Mouse (Mus musculus): ENCODE measurements around the gene Nos2. TPM values are rescaled to one million over a fixed set of nuclear protein-coding genes. Genes with fewer than 3 reads are reported as not detected.

Gene Nos2
- 1.0 and 1.1 TPM in 2 replicates for polyA plus RNA-seq (2012; rRNA removed)

DNA sequence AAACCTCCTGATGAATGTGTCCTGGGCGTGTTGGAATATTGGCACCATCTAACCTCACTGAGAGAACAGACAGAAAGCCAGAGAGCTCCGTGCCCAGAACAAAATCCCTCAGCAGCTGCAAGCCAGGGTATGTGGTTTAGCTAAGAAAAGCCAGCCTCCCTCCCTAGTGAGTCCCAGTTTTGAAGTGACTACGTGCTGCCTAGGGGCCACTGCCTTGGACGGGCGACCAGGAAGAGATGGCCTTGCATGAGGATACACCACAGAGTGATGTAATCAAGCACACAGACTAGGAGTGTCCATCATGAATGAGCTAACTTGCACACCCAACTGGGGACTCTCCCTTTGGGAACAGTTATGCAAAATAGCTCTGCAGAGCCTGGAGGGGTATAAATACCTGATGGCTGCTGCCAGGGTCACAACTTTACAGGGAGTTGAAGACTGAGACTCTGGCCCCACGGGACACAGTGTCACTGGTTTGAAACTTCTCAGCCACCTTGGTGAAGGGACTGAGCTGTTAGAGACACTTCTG lies at the start of gene Nos2:
Gene Nos2, plus strand, starts transcription at position 377 of the 529 bp plus-strand sequence.
- no peak for DNase-seq (ENCODE audit: extremely low spot score in 1 of 2, low spot score in 1 of 2)

DNA sequence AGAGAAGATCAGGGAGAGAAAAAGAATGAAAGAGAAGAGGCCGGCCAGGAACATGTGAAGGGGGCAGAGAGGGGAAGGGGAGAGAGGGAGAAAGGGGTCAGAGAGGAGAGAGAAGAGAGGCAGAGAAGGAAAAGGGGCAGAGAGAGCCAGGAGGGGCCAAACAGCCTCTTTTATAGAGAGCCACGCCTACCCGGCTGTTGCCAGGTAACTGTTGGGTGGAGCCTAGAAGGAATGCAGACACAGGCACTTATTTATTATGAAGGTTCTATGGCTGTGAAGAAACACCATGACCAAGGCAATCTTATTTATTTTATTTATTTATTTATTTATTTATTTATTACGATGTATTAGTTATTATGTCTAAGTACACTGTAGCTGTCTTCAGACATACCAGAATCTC lies 49.7 kb upstream of the Nos2 start:
- DNase-seq (ENCODE audit: extremely low spot score in 1 of 2, low spot score in 1 of 2): no peak

DNA sequence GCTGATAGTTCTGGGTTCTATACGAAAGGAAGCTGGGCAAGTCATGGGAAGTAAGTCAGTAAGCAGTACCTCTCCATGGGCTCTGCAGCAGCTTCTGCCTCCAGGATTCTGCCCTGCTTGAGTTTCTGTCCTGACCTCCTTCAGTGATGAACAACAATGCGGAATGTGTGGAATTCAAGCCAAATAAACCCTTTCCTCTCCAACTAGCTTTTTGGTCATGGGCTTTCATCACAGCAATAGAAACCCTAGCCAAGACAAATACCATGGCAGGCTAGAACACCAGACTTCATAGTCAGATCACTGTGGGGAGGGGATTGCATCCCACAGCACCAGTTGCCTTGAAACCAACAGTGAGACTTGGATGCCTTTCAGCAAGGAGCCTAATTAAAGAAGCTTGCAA lies 47.8 kb upstream of the Nos2 start:
- DNase-seq (ENCODE audit: extremely low spot score in 1 of 2, low spot score in 1 of 2): no peak

DNA sequence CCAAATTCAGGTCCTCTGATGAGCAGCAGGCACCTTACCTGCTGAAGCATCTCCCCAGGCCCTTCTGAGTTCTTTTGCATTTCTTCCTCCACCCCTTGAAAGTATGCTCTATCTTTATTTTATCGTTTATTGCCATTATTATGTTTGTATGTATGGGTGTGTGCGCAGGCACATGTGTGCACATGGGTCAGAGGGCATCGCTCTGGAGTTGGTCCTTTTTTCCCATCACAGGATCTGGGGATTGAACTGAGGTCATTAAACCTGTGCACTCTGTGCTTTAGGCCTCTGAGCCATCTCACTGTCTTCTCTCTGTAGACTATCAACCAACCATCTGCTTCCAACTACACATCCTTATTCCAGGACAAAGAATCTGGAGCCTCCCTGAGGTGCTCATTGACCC lies 40.9 kb upstream of the Nos2 start:
- no peak for DNase-seq (ENCODE audit: extremely low spot score in 1 of 2, low spot score in 1 of 2)

DNA sequence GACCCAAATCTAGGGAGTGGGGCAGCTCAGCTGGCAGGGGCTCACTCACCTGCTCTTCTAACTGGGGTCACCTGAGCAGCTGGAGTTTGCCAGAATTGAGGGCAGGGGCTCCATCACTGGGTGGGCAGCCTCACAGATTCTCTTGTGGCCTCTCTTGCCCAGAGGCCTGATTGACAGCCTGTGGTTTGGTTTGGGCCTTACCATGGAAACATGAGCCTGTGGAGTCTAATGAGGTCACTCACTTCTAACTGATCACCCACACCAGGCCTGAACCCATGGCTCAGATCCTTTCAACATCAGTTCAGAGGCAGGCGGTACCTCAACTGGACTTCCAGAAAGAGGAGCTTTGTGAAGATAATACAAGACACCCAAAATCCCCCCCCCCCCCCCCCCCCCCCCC lies 33.9 kb upstream of the Nos2 start:
- DNase-seq (ENCODE audit: extremely low spot score in 1 of 2, low spot score in 1 of 2): no peak

DNA sequence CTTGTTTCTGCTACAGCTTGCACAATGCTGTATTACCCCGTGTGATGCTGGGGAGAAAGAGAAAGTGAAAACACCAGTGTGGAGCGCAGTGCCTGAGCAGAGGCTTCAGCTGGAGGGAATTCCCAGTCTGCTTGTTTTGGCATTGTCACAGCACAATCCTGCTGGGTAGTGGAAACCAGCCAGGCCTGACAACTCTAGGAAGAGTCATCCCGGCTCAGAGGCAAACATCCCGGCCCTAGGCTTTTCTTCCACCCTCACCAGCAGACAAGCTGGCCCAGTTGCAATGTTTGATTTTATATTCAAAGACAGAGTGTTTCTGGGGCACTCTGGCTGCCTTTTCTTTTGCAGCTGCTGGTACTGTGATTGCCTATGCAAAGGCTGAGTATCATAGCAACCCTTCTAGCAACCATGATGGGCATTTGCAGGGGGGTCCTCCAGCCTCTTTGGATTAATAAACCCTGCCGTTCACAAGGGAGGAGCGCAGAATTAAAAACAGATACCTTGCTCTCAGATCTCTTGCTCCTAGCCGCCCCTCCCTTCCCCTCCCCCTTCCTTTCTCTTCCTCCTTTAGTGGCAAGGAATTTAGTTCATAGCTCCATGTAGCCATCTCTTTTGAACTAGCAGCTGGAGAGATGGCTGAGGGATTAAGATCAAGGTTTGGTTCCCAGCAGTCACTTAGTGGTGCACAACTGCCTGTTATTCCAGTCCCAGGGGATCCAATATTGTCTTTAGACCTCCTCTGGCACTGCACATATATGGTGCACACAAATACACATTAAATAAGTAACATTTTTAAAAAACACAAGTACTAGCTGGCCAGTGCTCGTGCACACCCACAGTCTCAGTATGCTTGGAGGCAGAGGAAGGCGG lies 33.2 kb upstream of the Nos2 start:
- DNase-seq (ENCODE audit: extremely low spot score in 1 of 2, low spot score in 1 of 2): peak; percentile 78 to 89

DNA sequence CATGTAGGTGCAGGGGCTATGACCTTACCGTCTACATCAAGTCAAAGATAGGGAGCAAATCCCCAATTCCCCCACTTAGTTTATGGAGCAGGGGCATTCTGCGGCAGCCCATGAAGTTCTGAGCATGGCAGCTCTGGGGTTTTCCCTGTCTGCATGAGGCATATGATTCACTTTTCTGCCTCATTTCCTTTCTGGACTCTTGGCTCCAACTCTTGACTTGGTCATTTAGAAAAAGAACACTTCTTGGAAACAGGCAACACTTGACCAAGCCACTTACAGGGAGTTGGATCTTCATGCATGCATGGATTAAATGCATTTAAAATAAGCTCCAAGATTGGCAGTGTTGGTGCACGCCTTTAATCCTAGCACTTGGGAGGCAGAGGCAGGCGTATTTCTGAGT lies 31.4 kb upstream of the Nos2 start:
- no peak for DNase-seq (ENCODE audit: extremely low spot score in 1 of 2, low spot score in 1 of 2)

DNA sequence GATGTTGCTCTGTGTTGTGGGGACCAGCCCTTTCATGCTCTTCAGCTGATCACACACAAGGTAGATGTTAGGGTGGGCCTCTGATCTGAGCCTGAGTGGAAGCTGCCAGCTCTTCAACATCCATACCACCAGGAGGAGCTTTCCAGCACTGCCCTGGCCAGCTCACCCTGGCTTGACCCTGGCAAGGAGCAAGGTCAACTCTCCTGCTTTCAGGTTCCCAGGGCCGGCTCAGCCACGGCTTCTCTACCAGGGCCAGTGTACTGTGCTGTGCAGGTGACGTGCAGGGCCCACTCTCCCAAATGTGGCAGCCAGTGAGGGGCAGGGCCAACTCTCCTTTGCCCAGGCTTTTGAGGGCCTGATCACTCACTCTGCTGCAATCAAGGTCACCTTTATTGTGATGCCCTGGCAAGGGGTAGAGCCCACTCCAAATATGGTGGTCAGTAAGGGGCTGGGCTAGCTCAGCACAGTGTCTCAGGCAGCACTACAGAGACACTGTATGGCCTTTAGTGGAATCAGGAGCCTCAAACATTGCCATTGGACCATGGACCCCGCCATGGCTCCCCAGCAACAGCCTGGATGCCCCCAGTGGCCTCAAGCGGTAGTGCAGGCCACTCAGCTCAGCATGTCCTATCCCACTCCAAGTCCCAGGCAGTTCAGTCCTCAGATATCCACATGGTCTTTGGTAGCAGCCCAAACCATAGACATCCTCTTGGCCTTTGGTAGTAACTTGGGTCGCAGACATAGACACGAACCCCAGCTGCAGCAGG lies 24.0 kb upstream of the Nos2 start:
- no peak for DNase-seq (ENCODE audit: extremely low spot score in 1 of 2, low spot score in 1 of 2)

DNA sequence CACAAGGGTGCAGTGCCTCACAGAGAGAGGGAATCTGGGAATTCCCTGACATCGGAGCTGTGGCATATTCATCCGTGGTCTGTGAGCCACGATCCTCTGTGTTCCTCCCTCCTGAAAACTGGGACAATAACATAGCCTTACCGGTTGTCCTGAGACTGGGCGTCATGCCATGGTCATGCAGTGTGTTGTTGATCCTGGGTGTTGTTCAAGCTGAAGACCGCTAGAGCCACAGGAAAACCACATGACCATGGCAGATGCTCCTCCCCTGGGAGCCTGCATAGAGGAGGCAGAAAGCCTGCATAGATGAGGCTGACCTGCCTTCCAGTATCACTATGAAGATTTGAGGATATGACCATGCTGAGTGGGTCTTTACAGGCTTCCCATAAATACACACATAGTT lies 5.1 kb upstream of the Nos2 start:
- no peak for DNase-seq (ENCODE audit: extremely low spot score in 1 of 2, low spot score in 1 of 2)

DNA sequence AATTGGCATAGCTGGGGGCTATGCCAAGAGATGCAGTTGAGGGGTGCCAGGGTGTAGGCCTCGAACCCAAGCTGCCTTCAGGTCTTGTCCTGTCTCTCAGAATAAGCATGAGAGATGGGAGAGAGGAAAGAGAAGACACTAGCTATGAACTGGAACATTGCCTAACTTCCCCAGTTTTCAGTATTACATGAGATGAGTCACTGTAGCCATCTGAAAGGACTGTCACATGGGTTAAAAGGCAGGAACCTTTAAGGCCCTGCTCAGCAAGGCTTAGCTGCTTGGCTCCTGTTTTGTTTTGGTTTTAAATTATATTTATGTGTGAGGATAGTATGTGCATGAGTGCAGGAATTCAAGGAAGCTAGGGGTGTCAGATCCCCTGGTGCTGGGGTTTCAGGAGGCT lies 4.2 kb upstream of the Nos2 start:
- DNase-seq (ENCODE audit: extremely low spot score in 1 of 2, low spot score in 1 of 2): no peak

DNA sequence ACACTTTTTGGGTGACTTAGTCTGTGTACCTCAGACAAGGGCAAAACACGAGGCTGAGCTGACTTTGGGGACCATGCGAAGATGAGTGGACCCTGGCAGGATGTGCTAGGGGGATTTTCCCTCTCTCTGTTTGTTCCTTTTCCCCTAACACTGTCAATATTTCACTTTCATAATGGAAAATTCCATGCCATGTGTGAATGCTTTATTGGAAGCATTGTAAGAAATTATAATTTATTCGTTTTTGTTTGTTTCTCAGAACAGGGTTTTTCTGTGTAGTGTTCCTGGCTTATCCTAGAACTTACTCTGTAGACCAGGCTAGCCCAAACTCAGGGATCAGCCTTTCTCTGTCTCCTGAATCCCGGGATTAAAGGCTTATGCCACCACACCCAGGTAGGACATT lies 842 bp upstream of the Nos2 start:
- DNase-seq (ENCODE audit: extremely low spot score in 1 of 2, low spot score in 1 of 2): no peak

DNA sequence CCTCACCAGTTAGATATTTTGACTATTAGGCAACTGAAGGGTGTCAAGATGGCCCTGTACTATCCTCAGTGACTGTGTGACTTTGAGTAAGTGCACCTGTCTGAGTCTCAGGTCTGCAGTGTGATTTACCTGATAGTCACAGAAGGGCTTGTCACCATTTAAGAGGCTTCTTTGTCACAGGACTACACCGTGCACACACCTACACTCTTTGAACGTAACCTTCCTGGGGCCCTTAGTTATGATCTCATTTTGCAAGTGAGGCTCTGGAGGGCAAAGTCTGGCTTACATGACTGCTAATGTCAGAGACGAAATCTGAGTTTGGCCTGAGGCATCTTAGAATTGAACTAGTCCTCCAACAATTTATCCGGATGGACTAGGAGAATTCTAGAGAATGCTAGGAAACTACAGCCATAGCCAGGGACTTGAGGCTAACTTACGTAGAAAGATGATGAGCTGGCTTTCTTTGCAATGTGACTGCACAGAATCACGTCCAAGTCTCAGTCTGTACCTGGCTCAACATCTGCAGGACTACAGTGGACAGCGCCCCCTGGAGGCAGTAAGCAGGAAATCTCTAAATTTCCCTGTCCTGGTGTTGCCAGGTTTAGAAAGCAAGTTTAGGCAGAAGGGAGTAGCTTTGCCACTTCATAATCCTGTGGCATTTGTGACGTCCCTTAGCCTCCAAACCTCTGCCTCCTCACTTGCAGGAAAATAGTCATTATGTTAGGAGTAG lies 2.3 kb downstream of the Nos2 start:
- peak; percentile 8 to 48 for DNase-seq (ENCODE audit: extremely low spot score in 1 of 2, low spot score in 1 of 2)

DNA sequence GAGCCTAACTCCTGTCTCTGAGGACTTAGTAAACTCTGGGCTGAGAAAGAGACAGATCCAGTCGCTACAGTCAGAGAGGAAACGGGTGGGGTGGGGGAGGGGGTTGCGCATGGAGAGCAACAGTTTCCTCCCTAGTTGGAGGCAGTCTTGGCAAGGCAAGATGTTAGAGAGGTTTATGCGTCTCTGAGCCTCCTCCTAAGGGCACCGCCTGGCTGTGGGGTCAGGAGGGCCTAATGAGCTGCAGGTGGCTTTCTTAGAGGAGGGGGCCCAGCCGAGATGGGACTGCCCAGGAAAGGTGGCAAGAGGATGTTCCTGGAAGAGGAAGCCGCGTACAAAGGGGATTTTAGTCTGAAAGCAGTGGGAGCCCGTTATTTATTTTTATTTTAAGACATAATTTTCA lies 3.5 kb downstream of the Nos2 start:
- DNase-seq (ENCODE audit: extremely low spot score in 1 of 2, low spot score in 1 of 2): no peak

DNA sequence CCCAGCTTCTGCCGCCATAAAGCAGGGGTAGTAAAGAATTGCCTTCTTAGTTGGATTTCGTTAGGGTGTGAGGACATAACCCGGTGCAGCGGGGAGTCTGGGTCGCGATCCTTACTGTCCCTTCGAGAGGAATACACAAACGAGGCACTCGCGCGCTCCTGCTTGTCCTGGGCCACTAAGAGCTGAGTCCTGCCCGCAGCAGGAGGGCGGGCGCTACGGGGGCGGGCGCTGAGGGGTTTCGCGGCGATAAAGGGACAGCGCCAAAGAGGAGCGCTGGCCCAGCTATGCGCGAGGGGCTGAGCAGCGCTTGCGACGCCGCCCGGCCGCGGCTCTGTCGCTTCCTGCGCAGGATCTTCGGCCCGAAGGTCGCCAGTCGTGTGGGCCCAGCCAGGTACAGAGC lies 4.3 kb downstream of the Nos2 start:
- no peak for DNase-seq (ENCODE audit: extremely low spot score in 1 of 2, low spot score in 1 of 2)

DNA sequence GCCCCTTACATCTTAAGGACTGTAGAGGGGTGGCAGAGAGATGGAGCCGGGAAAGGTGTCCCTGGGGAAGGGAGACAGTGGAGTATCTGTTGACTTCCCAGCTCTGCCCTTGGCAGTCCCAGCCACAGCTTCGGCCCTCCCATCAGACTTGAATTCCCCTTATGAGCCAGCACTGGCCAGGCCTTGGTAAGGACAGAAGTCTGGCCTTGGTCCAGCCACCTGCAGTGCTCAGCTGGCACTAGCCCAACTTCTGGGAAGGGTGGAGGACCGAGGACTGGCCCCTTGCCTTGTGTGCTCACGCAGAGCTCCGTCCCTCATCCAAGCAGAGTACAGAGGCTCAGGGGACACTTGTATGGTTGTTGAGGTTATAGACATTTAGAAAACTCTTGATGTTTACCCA lies 8.8 kb downstream of the Nos2 start:
- peak in 1 of 2 experiments; percentile 29 for DNase-seq (ENCODE audit: extremely low spot score in 1 of 2, low spot score in 1 of 2)

DNA sequence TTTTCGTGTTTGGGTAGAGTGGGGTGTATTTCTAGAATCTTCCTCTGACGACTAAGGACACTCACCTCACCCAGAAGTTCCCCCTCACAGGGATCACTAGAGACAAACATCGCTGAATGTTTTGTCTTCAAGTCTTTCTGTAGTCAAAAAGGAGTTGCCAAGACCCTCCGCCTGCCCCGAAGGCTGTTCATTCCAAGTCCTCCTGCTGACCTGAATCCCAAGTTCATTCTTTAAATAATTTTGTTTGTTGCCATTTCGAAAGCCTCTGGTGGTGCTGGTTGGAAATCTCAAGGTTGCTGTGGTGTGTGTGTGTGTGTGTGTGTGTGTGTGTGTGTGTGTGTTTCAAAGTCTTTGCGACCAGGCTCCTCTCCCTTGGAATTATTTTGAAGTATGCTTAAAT lies 13.7 kb downstream of the Nos2 start:
- DNase-seq (ENCODE audit: extremely low spot score in 1 of 2, low spot score in 1 of 2): no peak

DNA sequence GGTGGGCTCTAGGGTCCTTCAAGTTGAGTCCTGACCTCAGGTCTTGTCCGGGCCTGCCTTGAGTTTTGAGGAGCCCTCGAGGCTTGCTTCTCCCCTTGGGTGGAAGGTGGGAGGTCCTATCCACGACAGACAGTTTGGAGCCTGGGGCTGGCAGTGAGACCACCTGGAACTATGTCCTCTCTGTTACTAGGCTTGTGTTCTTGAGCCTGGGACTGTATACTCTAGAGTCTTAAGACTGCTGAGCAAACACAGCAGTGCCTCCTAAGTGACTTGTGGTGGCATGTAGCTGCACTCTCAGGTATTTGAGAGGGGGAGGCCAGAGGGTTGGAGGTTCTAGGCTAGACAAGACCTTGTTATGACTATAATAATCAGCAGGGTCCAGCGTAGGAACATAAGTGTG lies 14.1 kb downstream of the Nos2 start:
- no peak for DNase-seq (ENCODE audit: extremely low spot score in 1 of 2, low spot score in 1 of 2)

DNA sequence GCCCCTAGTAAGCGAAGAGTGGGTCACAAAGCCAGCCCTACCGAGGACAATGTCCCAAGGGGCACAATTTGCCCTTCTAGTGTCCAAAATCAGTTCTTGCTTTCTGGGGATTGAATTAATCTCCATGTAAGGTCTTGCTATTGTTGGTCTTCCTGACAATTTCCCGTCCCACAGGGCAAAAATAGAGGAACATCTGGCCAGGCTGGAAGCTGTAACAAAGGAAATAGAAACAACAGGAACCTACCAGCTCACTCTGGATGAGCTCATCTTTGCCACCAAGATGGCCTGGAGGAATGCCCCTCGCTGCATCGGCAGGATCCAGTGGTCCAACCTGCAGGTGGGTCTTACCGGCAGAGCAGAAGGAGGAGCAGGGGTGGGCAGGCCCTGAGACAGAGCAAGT lies 14.6 kb downstream of the Nos2 start:
- no peak for DNase-seq (ENCODE audit: extremely low spot score in 1 of 2, low spot score in 1 of 2)

DNA sequence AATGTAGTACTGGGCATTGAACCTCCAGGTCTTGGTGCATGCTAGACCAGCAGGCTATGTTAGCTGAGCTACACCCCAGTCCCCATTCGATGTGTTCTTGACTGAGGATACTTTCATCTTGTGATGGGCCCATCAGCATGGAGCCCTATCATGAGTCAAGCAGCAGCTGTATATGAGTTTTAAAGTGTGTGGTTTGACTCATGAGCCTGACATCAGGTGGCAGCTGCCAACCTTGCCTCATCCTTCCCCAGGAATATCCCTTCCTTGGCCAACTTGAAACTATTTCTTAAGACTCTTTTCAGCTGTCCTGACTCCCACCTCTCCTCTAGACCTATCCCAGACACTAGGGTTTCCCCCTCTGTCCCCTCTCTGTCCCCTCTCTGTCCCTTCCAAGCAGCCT lies 22.5 kb downstream of the Nos2 start:
- DNase-seq (ENCODE audit: extremely low spot score in 1 of 2, low spot score in 1 of 2): no peak

DNA sequence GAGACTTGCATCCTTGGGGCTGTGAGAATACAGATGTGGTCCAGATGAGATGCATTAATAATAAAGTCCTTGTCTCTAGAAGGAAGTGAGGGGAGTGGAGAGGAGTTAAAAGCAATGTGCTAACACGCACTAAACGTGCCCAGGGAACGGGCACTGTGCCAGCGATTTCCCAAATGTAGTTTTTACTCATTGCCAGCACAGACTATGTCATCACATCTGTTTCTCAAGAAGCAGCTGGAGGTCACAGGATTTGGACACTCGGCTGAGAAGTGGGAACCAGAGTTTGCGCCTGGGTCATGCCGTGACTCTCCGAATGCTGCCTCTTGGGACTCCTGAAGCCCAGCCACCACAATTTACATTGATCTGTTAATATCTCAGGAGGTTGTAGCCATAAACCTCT lies 29.8 kb downstream of the Nos2 start:
- DNase-seq (ENCODE audit: extremely low spot score in 1 of 2, low spot score in 1 of 2): no peak

DNA sequence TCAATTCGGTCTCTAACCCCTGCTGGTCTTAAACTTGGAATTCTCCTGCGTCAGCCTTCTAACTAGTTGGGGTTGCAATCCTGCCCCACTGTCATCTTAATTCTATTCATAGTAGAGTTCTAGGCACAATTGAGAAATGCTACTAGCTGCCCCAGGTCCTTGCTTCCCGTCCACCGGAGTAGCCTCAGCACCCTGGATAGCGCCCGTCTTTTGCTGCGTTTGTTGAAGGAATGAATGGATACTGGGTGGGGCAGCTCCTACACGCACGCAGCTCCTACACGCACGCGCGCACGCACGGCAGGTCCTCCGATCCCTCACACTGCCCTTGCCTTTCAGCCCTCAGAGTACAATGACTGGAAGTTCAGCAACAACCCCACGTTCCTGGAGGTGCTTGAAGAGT lies 31.9 kb downstream of the Nos2 start:
- DNase-seq (ENCODE audit: extremely low spot score in 1 of 2, low spot score in 1 of 2): no peak
